Mouse (Mus musculus) stomach, postnatal 0 days (tissue): Measurements from ENCODE around the gene Olfr6. TPM values are rescaled to one million over a fixed set of nuclear protein-coding genes. Genes with fewer than 3 reads are reported as not detected.
"Not testable (repeated sequence)": the region's sequence is repeated elsewhere in the genome, so short reads cannot be mapped to it uniquely, and the experiment has no call there.

ENCODE experiments used
- ATAC-seq: fragments of 200-750 bp; cut with Nextera tagmentation; 2 replicates; pipeline ENCODE4 v1.8.0; 2017; ENCODE audit not compliant: low FRiP score, low TSS enrichment
- DNase-seq: peaks from one replicate; pipeline ENCODE4 v3.0.0-alpha.2; 2016; ENCODE audit warnings: low spot score
- H3K27ac ChIP-seq: fragments of 300-500 bp; sonication (generic); replicated peaks from 2 replicates; pipeline ENCODE4 v1.5.1; 2014; ENCODE audit warnings: mild to moderate bottlenecking, control low read depth
- H3K27me3 ChIP-seq: fragments of 300-500 bp; sonication (generic); 2 replicates; pipeline ENCODE4 v1.6.1; 2014; ENCODE audit warnings: low read length; ENCODE audit not compliant: control insufficient read depth, insufficient read depth
- H3K36me3 ChIP-seq: fragments of 300-500 bp; sonication (generic); 2 replicates; pipeline ENCODE4 v1.6.1; 2014; ENCODE audit warnings: low read length, mixed read lengths; ENCODE audit not compliant: control insufficient read depth, insufficient read depth
- H3K4me1 ChIP-seq: fragments of 300-500 bp; sonication (generic); replicated peaks from 2 replicates; pipeline ENCODE4 v1.6.1; 2014; ENCODE audit warnings: antibody characterized with exemption; ENCODE audit not compliant: control insufficient read depth, insufficient read depth
- H3K4me2 ChIP-seq: fragments of 300-500 bp; sonication (generic); replicated peaks from 2 replicates; pipeline ENCODE4 v1.6.1; 2014; ENCODE audit warnings: low read depth, mild to moderate bottlenecking, control low read depth, moderate library complexity
- H3K4me3 ChIP-seq: fragments of 300-500 bp; sonication (generic); 2 replicates; pipeline ENCODE4 v1.5.1; 2014; ENCODE audit warnings: low read depth, low read length, control low read depth
- H3K9ac ChIP-seq: fragments of 300-500 bp; sonication (generic); 2 replicates; pipeline ENCODE4 v1.6.1; 2014; ENCODE audit warnings: mild to moderate bottlenecking, low read length, control low read depth, mixed read lengths
- H3K9me3 ChIP-seq: fragments of 300-500 bp; sonication (generic); 2 replicates; pipeline ENCODE4 v1.6.1; 2016; ENCODE audit warnings: low read length; ENCODE audit not compliant: control insufficient read depth
- CTCF ChIP-seq: IDR thresholded peaks from 2 replicates; pipeline ENCODE4 v1.5.1; 2016; ENCODE audit warnings: antibody characterized with exemption, low read depth, mild to moderate bottlenecking, moderate library complexity
- EP300 ChIP-seq: optimal IDR thresholded peaks from 2 replicates; pipeline ENCODE3; 2016; ENCODE audit warnings: antibody characterized with exemption
- WGBS: fragments of 180-500 bp; shearing (Covaris S2); extraction: QIAGEN DNeasy Blood & Tissue Kit; methylation state at CpG from one replicate; pipeline ENCODE4 v1.1.7; 2014; 5-methylcytosine and 5-hydroxymethylcytosine counted together
- polyA plus RNA-seq: library from polyadenylated mRNA; unstranded; fragments of >200 nt; fragmentation: Nextera tagmentation; extraction: Ambion mirVana; gene quantifications from 2 replicates; pipeline ENCODE4 v1.2.1, GENCODE M21; 2015

Gene Olfr6
- polyA plus RNA-seq, 1 experiment from 2014 or later = not detected

- TF ChIP-seq CTCF = peak; percentile 41; the same call in 1 of the 2 replicates
- not testable (repeated sequence) for H3K9me3 ChIP-seq, DNase-seq, H3K4me1 ChIP-seq, H3K4me2 ChIP-seq, H3K9ac ChIP-seq, ATAC-seq, H3K27me3 ChIP-seq, H3K36me3 ChIP-seq, H3K4me3 ChIP-seq, H3K27ac ChIP-seq
These were observed 3.8 kb upstream of the Olfr6 start for GRCm38 (mm10) chr7:106967503-106967902.

- no peak within 1 kb of the TSS for H3K27ac ChIP-seq
- no peaks in the 10 kb centered on the region for H3K4me1 ChIP-seq
- TF ChIP-seq CTCF (no peak), EP300 (no peak)
- no peak for ATAC-seq
- no peak within 1 kb of the TSS for H3K4me2 ChIP-seq
- 65% methylated on average over 3 of the region's 3 CpGs for WGBS
- no peaks in the 10 kb centered on the region for H3K9me3 ChIP-seq
- H3K4me3 ChIP-seq = no peak within 1 kb of the TSS
- no peaks in the 10 kb centered on the region for H3K36me3 ChIP-seq
- no peak within 1 kb of the TSS for H3K9ac ChIP-seq
- H3K27me3 ChIP-seq = no peaks in the 10 kb centered on the region
- no peak for DNase-seq
These were observed 15.5 kb downstream of the Olfr6 start, which contains the start of gene Olfr710 for GRCm38 (mm10) chr7:106948212-106948611. TSS of gene Olfr710 (minus strand) at chr7:106948312.

- DNase-seq = no peak
- no peak for ATAC-seq
- Histone ChIP-seq H3K4me1 (no peaks in the 10 kb centered on the region), H3K4me3 (no peak within 1 kb of the TSS), H3K27me3 (no peaks in the 10 kb centered on the region), H3K9ac (no peak within 1 kb of the TSS), H3K36me3 (no peaks in the 10 kb centered on the region), H3K9me3 (no peaks in the 10 kb centered on the region), H3K4me2 (no peak within 1 kb of the TSS), H3K27ac (no peak within 1 kb of the TSS)
- no peak for TF ChIP-seq EP300
- no peak for TF ChIP-seq CTCF
These were observed 31.6 kb downstream of the Olfr6 start, which contains the start of gene Olfr709-ps1 for GRCm38 (mm10) chr7:106932119-106932518. TSS of gene Olfr709-ps1 (minus strand) at chr7:106932219.

- not testable (repeated sequence) for H3K9me3 ChIP-seq, H3K4me2 ChIP-seq, ATAC-seq, H3K36me3 ChIP-seq, H3K4me1 ChIP-seq, H3K27me3 ChIP-seq, H3K9ac ChIP-seq, DNase-seq, H3K27ac ChIP-seq, H3K4me3 ChIP-seq
- WGBS = 86% methylated on average over 6 of the region's 7 CpGs
These were observed 42.8 kb downstream of the Olfr6 start for GRCm38 (mm10) chr7:106920961-106921360.

GRCm38 (mm10) chr7:106907676-106908075 lies 56.1 kb downstream of the Olfr6 start, which contains the start of gene Olfr1532-ps1:
TSS of gene Olfr1532-ps1 (plus strand) at chr7:106908001.
- TF ChIP-seq EP300 (no peak), CTCF (no peak)
- Histone ChIP-seq H3K9me3 (no peaks in the 10 kb centered on the region), H3K4me3 (no peak within 1 kb of the TSS), H3K27me3 (no peaks in the 10 kb centered on the region), H3K4me2 (no peak within 1 kb of the TSS), H3K4me1 (no peaks in the 10 kb centered on the region), H3K9ac (no peak within 1 kb of the TSS), H3K36me3 (no peaks in the 10 kb centered on the region), H3K27ac (no peak within 1 kb of the TSS)
- 61% methylated on average over 2 of the region's 2 CpGs for WGBS
- no peak for DNase-seq
- no peak for ATAC-seq

Other genes starting within 250 kb of the Olfr6 start
- not detected in 2 replicates for gene Olfr695, start 247.5 kb downstream of the Olfr6 start, polyA plus RNA-seq
- gene Olfr697, start 221.5 kb downstream of the Olfr6 start, polyA plus RNA-seq = not detected in 2 replicates
- gene Olfr698, start 208.5 kb downstream of the Olfr6 start, polyA plus RNA-seq = not detected in 2 replicates
- not detected in 2 replicates for gene Olfr699, start 170.7 kb downstream of the Olfr6 start, polyA plus RNA-seq
- gene Olfr700, start 155.1 kb downstream of the Olfr6 start, polyA plus RNA-seq = not detected in 2 replicates
- not detected in 2 replicates for gene Olfr701, start 149.8 kb downstream of the Olfr6 start, polyA plus RNA-seq
- not detected in 2 replicates for gene Olfr702, start 130.0 kb downstream of the Olfr6 start, polyA plus RNA-seq
- not detected in 2 replicates for gene Olfr703, start 120.6 kb downstream of the Olfr6 start, polyA plus RNA-seq
- gene Olfr704, start 100.8 kb downstream of the Olfr6 start, polyA plus RNA-seq = not detected in 2 replicates
- not detected in 2 replicates for gene Olfr705, start 87.0 kb downstream of the Olfr6 start, polyA plus RNA-seq
- gene Olfr706, start 75.8 kb downstream of the Olfr6 start, polyA plus RNA-seq = not detected in 2 replicates
- gene Olfr707, start 62.7 kb downstream of the Olfr6 start, polyA plus RNA-seq = not detected in 2 replicates
- gene Olfr1532-ps1, start 55.9 kb downstream of the Olfr6 start, polyA plus RNA-seq = not detected in 2 replicates
- gene Olfr709-ps1, start 31.7 kb downstream of the Olfr6 start, polyA plus RNA-seq = not detected in 2 replicates
- 0.07 TPM in 1 of 2 replicates, not detected in the other for gene Olfr710, start 15.6 kb downstream of the Olfr6 start, polyA plus RNA-seq
- gene Olfr711, start 11.5 kb upstream of the Olfr6 start, polyA plus RNA-seq = not detected in 2 replicates
- not detected in 2 replicates for gene Olfr2, start 42.1 kb upstream of the Olfr6 start, polyA plus RNA-seq
- gene Olfr713, start 67.2 kb upstream of the Olfr6 start, polyA plus RNA-seq = not detected in 2 replicates
- gene Olfr714, start 107.0 kb upstream of the Olfr6 start, polyA plus RNA-seq = not detected in 2 replicates
- not detected in 2 replicates for gene Olfr17, start 129.3 kb upstream of the Olfr6 start, polyA plus RNA-seq
- not detected in 2 replicates for gene Olfr715b, start 146.4 kb upstream of the Olfr6 start, polyA plus RNA-seq
- 0.02 TPM in 1 of 2 replicates, not detected in the other for gene Olfr715, start 167.1 kb upstream of the Olfr6 start, polyA plus RNA-seq
- not detected in 2 replicates for gene Olfr716, start 174.4 kb upstream of the Olfr6 start, polyA plus RNA-seq
- gene Nlrp14, start 203.1 kb upstream of the Olfr6 start, polyA plus RNA-seq = not detected in 2 replicates
- not detected in 2 replicates for gene Rbmxl2, start 245.5 kb upstream of the Olfr6 start, polyA plus RNA-seq